Mouse (Mus musculus): ENCODE measurements at regions not wholly inside any gene's neighbourhood (a gene's known extent, or its start where the extent isn't known, plus 50 kb on each side); places are given as distances from the start of the nearest gene placed in this dataset.

- no peak overlapping the region for H3K4me2 ChIP-seq (replicated peaks; ENCODE audit: low read depth, low read length)
- H3K4me1 ChIP-seq (ENCODE audit: insufficient read depth, low read depth, low read length), result no peaks in the 10 kb centered on the region
- peak; percentile 74 for DNase-seq (ENCODE audit: low spot score)
- H3K27ac ChIP-seq (ENCODE audit: low read length), result no peak overlapping the region
- ATAC-seq, result no peak; the same call in 1 of the 2 replicates
- no peaks in the 10 kb centered on the region for H3K36me3 ChIP-seq (ENCODE audit: insufficient read depth, low read length)
- 42% methylated on average over 7 of the region's 7 CpGs for WGBS
- no peaks in the 10 kb centered on the region for H3K27me3 ChIP-seq (replicated peaks; ENCODE audit: insufficient read depth, low read length)
- no peaks in the 10 kb centered on the region for H3K9me3 ChIP-seq (ENCODE audit: low read length)
- H3K9ac ChIP-seq (replicated peaks; ENCODE audit: low read depth), result no peak overlapping the region
- no peak for TF ChIP-seq EP300 (IDR thresholded peaks at IDR 0.05)
- H3K4me3 ChIP-seq (ENCODE audit: low read depth, low read length), result no peak overlapping the region
These were observed 170.2 kb upstream of the Chl1 start for GRCm38 (mm10) chr6:103339961-103340732.

GRCm38 (mm10) chr6:103343515-103343914, 166.9 kb upstream of the Chl1 start:
- Histone ChIP-seq H3K4me2 (replicated peaks; ENCODE audit: low read depth, low read length) (no peak overlapping the region), H3K27ac (ENCODE audit: low read length) (no peak overlapping the region), H3K9me3 (ENCODE audit: low read length) (no peaks in the 10 kb centered on the region), H3K27me3 (replicated peaks; ENCODE audit: insufficient read depth, low read length) (no peaks in the 10 kb centered on the region), H3K36me3 (ENCODE audit: insufficient read depth, low read length) (no peaks in the 10 kb centered on the region), H3K4me3 (ENCODE audit: low read depth, low read length) (no peak overlapping the region), H3K9ac (replicated peaks; ENCODE audit: low read depth) (no peak overlapping the region), H3K4me1 (ENCODE audit: insufficient read depth, low read depth, low read length) (no peaks in the 10 kb centered on the region)
- DNase-seq (ENCODE audit: low spot score) (no peak), ATAC-seq (no peak)
- WGBS, result 73% methylated on average over 5 of the region's 5 CpGs
- TF ChIP-seq CTCF (IDR thresholded peaks at IDR 0.05), result no peak
- TF ChIP-seq EP300 (IDR thresholded peaks at IDR 0.05), result no peak

DNA sequence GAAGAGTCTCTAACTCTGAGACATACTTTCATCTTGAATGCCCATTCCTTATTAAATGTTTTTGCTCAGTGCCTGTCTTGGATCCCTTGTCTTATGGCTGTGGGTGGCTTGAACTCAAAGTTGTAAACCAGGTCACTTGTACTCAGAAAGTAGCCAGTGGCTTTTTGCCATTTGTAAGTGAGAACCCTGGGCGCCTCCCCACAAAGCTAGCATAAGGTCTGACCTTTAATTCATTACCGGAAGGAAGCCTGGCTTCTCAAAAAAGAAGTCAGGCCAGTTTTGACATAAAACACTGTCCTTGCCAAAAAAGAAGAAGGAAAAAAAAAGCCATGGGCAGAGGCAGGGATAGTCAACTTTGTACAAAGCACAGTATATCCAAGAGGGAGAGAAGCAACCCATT, 166.0 kb upstream of the Chl1 start:
- DNase-seq (ENCODE audit: low spot score) (peak; percentile 18), ATAC-seq (no peak)
- Histone ChIP-seq H3K4me2 (replicated peaks; ENCODE audit: low read depth, low read length) (no peak overlapping the region), H3K4me3 (ENCODE audit: low read depth, low read length) (no peak overlapping the region), H3K27me3 (replicated peaks; ENCODE audit: insufficient read depth, low read length) (no peaks in the 10 kb centered on the region), H3K9ac (replicated peaks; ENCODE audit: low read depth) (no peak overlapping the region), H3K27ac (ENCODE audit: low read length) (no peak overlapping the region), H3K36me3 (ENCODE audit: insufficient read depth, low read length) (no peaks in the 10 kb centered on the region), H3K4me1 (ENCODE audit: insufficient read depth, low read depth, low read length) (no peaks in the 10 kb centered on the region), H3K9me3 (ENCODE audit: low read length) (no peaks in the 10 kb centered on the region)
- 55% methylated on average over 2 of the region's 2 CpGs for WGBS
- TF ChIP-seq EP300 (IDR thresholded peaks at IDR 0.05) (no peak), CTCF (IDR thresholded peaks at IDR 0.05) (no peak)

GRCm38 (mm10) chr6:103345195-103345594, 165.2 kb upstream of the Chl1 start:
- WGBS, result 65% methylated on average over 3 of the region's 3 CpGs
- peak; percentile 11 for DNase-seq (ENCODE audit: low spot score)

DNA sequence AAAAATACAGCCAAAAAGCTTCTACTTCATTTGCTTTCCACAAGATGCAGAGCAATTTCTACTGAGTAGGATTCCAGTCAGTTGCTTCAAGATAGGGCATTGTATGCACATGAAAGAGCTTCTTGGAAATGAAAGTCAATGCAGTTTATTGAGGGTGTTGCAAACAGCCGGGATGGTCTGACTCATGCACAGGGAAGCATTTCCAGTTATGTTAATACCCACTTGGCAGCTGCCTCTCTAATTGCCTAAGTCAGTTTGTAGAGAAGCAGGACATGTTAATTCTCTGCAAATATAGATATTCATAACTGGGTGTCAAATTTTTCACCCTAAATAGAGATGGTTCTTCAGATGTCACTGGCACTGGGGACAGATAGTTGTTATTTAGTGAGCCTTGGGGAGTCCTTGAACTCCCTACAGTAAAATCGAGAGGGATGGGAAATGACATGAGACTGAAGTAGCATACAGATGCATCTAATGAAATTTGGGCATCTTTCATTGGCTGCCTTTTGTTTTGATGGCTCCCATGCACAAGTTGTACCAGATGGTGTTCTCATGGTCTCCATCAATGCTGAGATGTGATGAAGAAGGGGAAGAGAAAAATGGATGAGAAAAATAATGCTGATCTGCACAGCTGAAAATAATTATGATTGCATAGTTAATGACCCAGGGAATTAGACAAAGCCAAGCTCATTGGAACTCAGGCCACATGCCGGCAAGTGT, 157.8 kb upstream of the Chl1 start:
- peak; percentile 16 for DNase-seq (ENCODE audit: low spot score)
- no peak for ATAC-seq

More at GRCm38 (mm10) chr6:103345195-103345594, 165.2 kb upstream of the Chl1 start:
- no peak for ATAC-seq
- H3K4me2 ChIP-seq (replicated peaks; ENCODE audit: low read depth, low read length), result no peak overlapping the region
- no peak overlapping the region for H3K9ac ChIP-seq (replicated peaks; ENCODE audit: low read depth)
- no peaks in the 10 kb centered on the region for H3K27me3 ChIP-seq (replicated peaks; ENCODE audit: insufficient read depth, low read length)
- no peak overlapping the region for H3K4me3 ChIP-seq (ENCODE audit: low read depth, low read length)
- H3K9me3 ChIP-seq (ENCODE audit: low read length), result no peaks in the 10 kb centered on the region
- TF ChIP-seq CTCF (IDR thresholded peaks at IDR 0.05) (no peak), EP300 (IDR thresholded peaks at IDR 0.05) (no peak)
- H3K27ac ChIP-seq (ENCODE audit: low read length), result no peak overlapping the region
- H3K4me1 ChIP-seq (ENCODE audit: insufficient read depth, low read depth, low read length), result no peaks in the 10 kb centered on the region
- H3K36me3 ChIP-seq (ENCODE audit: insufficient read depth, low read length), result no peaks in the 10 kb centered on the region

GRCm38 (mm10) chr6:103353346-103353745, 157.0 kb upstream of the Chl1 start:
- WGBS, result 25% methylated on average over 1 of the region's 1 CpGs
- Histone ChIP-seq H3K9me3 (ENCODE audit: low read length) (no peaks in the 10 kb centered on the region), H3K36me3 (ENCODE audit: insufficient read depth, low read length) (no peaks in the 10 kb centered on the region), H3K27ac (ENCODE audit: low read length) (no peak overlapping the region), H3K27me3 (replicated peaks; ENCODE audit: insufficient read depth, low read length) (no peaks in the 10 kb centered on the region), H3K4me2 (replicated peaks; ENCODE audit: low read depth, low read length) (no peak overlapping the region), H3K4me1 (ENCODE audit: insufficient read depth, low read depth, low read length) (no peaks in the 10 kb centered on the region), H3K4me3 (ENCODE audit: low read depth, low read length) (no peak overlapping the region), H3K9ac (replicated peaks; ENCODE audit: low read depth) (no peak overlapping the region)
- TF ChIP-seq EP300 (IDR thresholded peaks at IDR 0.05) (no peak), CTCF (IDR thresholded peaks at IDR 0.05) (no peak)
- ATAC-seq, result no peak
- no peak for DNase-seq (ENCODE audit: low spot score)

More for the DNA sequence above, 157.8 kb upstream of the Chl1 start:
- H3K27ac ChIP-seq (ENCODE audit: low read length), result no peak overlapping the region
- no peaks in the 10 kb centered on the region for H3K27me3 ChIP-seq (replicated peaks; ENCODE audit: insufficient read depth, low read length)
- TF ChIP-seq EP300 (IDR thresholded peaks at IDR 0.05) (no peak), CTCF (IDR thresholded peaks at IDR 0.05) (no peak)
- H3K36me3 ChIP-seq (ENCODE audit: insufficient read depth, low read length), result no peaks in the 10 kb centered on the region
- H3K4me2 ChIP-seq (replicated peaks; ENCODE audit: low read depth, low read length), result no peak overlapping the region
- H3K9me3 ChIP-seq (ENCODE audit: low read length), result no peaks in the 10 kb centered on the region
- no peaks in the 10 kb centered on the region for H3K4me1 ChIP-seq (ENCODE audit: insufficient read depth, low read depth, low read length)
- no peak overlapping the region for H3K4me3 ChIP-seq (ENCODE audit: low read depth, low read length)
- H3K9ac ChIP-seq (replicated peaks; ENCODE audit: low read depth), result no peak overlapping the region
- WGBS, result 68% methylated on average over 3 of the region's 3 CpGs

Measured in lung, postnatal 0 days (tissue).